Mouse (Mus musculus): ENCODE measurements at regions not wholly inside any gene's neighbourhood (a gene's known extent, or its start where the extent isn't known, plus 50 kb on each side); places are given as distances from the start of the nearest gene placed in this dataset.

- no peak for TF ChIP-seq CTCF (conservative IDR thresholded peaks at IDR 0.05; ENCODE audit: low read length)
- no peak for TF ChIP-seq POU5F1 (IDR thresholded peaks at IDR 0.05; ENCODE audit: borderline replicate concordance, low read length)
- TF ChIP-seq NANOG (IDR thresholded peaks at IDR 0.05; ENCODE audit: borderline replicate concordance, low read length) = no peak
Observed at GRCm38 (mm10) chr15:50580811-50581210, 3303.9 kb upstream of the Gm7489 start.

All from E14TG2a.4 (cell line).